Mouse (Mus musculus) E14TG2a.4 (cell line): ENCODE results near the gene Creb3l4.

ENCODE experiments used
- CTCF ChIP-seq: conservative IDR thresholded peaks from 2 replicates; pipeline ENCODE4 v1.5.1; 2014; ENCODE audit warnings: low read length
- NANOG ChIP-seq: IDR thresholded peaks from 2 replicates; pipeline ENCODE4 v1.6.1; 2014; ENCODE audit warnings: borderline replicate concordance, low read length, mixed read lengths

GRCm38 (mm10) chr3:90194759-90195158 is 48.6 kb downstream of the Creb3l4 start:
- TF ChIP-seq CTCF (no peak), NANOG (no peak)
